Mouse (Mus musculus): ENCODE measurements around the gene Faf2.

GRCm38 (mm10) chr13:54702507-54702906 is 80.9 kb downstream of the Faf2 start:
- TF ChIP-seq CTCF (conservative IDR thresholded peaks at IDR 0.05; ENCODE audit: insufficient read depth, insufficient read length, low read depth, low read length): no peak
- TF ChIP-seq POLR2A (IDR thresholded peaks at IDR 0.05; ENCODE audit: low read depth, low read length): no peak
